Mouse (Mus musculus): ENCODE measurements around the gene Serpina1e.

GRCm38 (mm10) chr12:103977060-103977459 is 18.3 kb upstream of the Serpina1e start:
- TF ChIP-seq CTCF (IDR thresholded peaks at IDR 0.05) (no peak), EP300 (IDR thresholded peaks at IDR 0.05) (no peak)

All from lung, postnatal 0 days (tissue).